Mouse (Mus musculus) hindbrain, embryonic 15.5 days (tissue): ENCODE data around the gene Col18a1. TPM values are rescaled to one million over a fixed set of nuclear protein-coding genes. Genes with fewer than 3 reads are reported as not detected.
"Not testable (repeated sequence)": the region's sequence is repeated elsewhere in the genome, so short reads cannot be mapped to it uniquely, and the experiment has no call there.

Experiments used
- ATAC-seq: fragments of 200-750 bp; cut with Nextera tagmentation; 2 replicates; pipeline ENCODE4 v1.8.0; 2017; ENCODE audit warnings: low read depth, moderate number of reproducible peaks, moderate TSS enrichment; ENCODE audit not compliant: low FRiP score
- H3K27ac ChIP-seq: fragments of 300-500 bp; sonication (generic); replicated peaks from 2 replicates; pipeline ENCODE4 v1.5.1; 2015; ENCODE audit warnings: mild to moderate bottlenecking, inconsistent platforms
- H3K27me3 ChIP-seq: fragments of 300-500 bp; sonication (generic); 2 replicates; pipeline ENCODE4 v1.6.1; 2015; ENCODE audit warnings: control low read depth, inconsistent platforms
- H3K36me3 ChIP-seq: fragments of 300-500 bp; sonication (generic); 2 replicates; pipeline ENCODE4 v1.6.1; 2015; ENCODE audit warnings: control low read depth, inconsistent platforms
- H3K4me1 ChIP-seq: fragments of 300-500 bp; sonication (generic); replicated peaks from 2 replicates; pipeline ENCODE4 v1.6.1; 2015; ENCODE audit warnings: control low read depth, inconsistent platforms
- H3K4me2 ChIP-seq: fragments of 300-500 bp; sonication (generic); 2 replicates; pipeline ENCODE4 v1.6.1; 2015; ENCODE audit warnings: moderate library complexity, mild to moderate bottlenecking, inconsistent platforms
- H3K4me3 ChIP-seq: fragments of 300-500 bp; sonication (generic); 2 replicates; pipeline ENCODE4 v1.5.1; 2015; ENCODE audit warnings: mild to moderate bottlenecking, inconsistent platforms
- H3K9ac ChIP-seq: fragments of 300-500 bp; sonication (generic); 2 replicates; pipeline ENCODE4 v1.6.1; 2015; ENCODE audit warnings: inconsistent platforms
- H3K9me3 ChIP-seq: fragments of 300-500 bp; sonication (generic); 2 replicates; pipeline ENCODE4 v1.6.1; 2016; ENCODE audit warnings: control low read depth, inconsistent platforms
- WGBS: fragments of 180-500 bp; shearing (Covaris S2); methylation state at CpG from one replicate; pipeline ENCODE4 v1.1.7; 2015; 5-methylcytosine and 5-hydroxymethylcytosine counted together
- polyA plus RNA-seq: library from polyadenylated mRNA; unstranded; fragments of >200 nt; fragmentation: Nextera tagmentation; extraction: Ambion mirVana; gene quantifications from 2 replicates; pipeline ENCODE4 v1.2.1, GENCODE M21; 2015

The Col18a1 gene
- polyA plus RNA-seq, 1 experiment from 2014 or later = 40.0 TPM

- Histone ChIP-seq H3K36me3 (no peaks in the 10 kb centered on the region), H3K27ac (no peak overlapping the region), H3K4me3 (no peak overlapping the region), H3K9me3 (no peaks in the 10 kb centered on the region), H3K9ac (no peak overlapping the region), H3K27me3 (no peaks in the 10 kb centered on the region), H3K4me2 (no peak overlapping the region), H3K4me1 (peaks cover 28% of the 10 kb centered on the region)
- ATAC-seq = no peak
- WGBS = 48% methylated on average over 8 of the region's 8 CpGs
Measured at GRCm38 (mm10) chr10:77150016-77150415, 16.3 kb downstream of the Col18a1 start.

- no peak overlapping the region for H3K27ac ChIP-seq
- 89% methylated on average over 10 of the region's 10 CpGs for WGBS
- no peaks in the 10 kb centered on the region for H3K27me3 ChIP-seq
- no peak overlapping the region for H3K9ac ChIP-seq
- no peak overlapping the region for H3K4me3 ChIP-seq
- H3K4me1 ChIP-seq = peaks cover 27% of the 10 kb centered on the region
- H3K9me3 ChIP-seq = no peaks in the 10 kb centered on the region
- no peak overlapping the region for H3K4me2 ChIP-seq
- H3K36me3 ChIP-seq = no peaks in the 10 kb centered on the region
- ATAC-seq = no peak
Measured at GRCm38 (mm10) chr10:77147545-77147944, 18.8 kb downstream of the Col18a1 start.

GRCm38 (mm10) chr10:77146901-77147463 is 19.4 kb downstream of the Col18a1 start:
- no peak for ATAC-seq
- Histone ChIP-seq H3K36me3 (no peaks in the 10 kb centered on the region), H3K9ac (no peak overlapping the region), H3K9me3 (no peaks in the 10 kb centered on the region), H3K4me2 (no peak overlapping the region), H3K27ac (no peak overlapping the region), H3K4me3 (no peak overlapping the region), H3K4me1 (peaks cover 21% of the 10 kb centered on the region), H3K27me3 (no peaks in the 10 kb centered on the region)
- 72% methylated on average over 4 of the region's 4 CpGs for WGBS

GRCm38 (mm10) chr10:77145946-77146345 is 20.4 kb downstream of the Col18a1 start:
- no peak overlapping the region for H3K4me3 ChIP-seq
- 44% methylated on average over 1 of the region's 1 CpGs for WGBS
- H3K4me1 ChIP-seq = peaks cover 11% of the 10 kb centered on the region
- H3K9ac ChIP-seq = no peak overlapping the region
- no peak overlapping the region for H3K4me2 ChIP-seq
- no peaks in the 10 kb centered on the region for H3K9me3 ChIP-seq
- ATAC-seq = no peak
- no peaks in the 10 kb centered on the region for H3K27me3 ChIP-seq
- no peak overlapping the region for H3K27ac ChIP-seq
- H3K36me3 ChIP-seq = no peaks in the 10 kb centered on the region

- Histone ChIP-seq H3K4me3 (no peak overlapping the region), H3K27ac (no peak overlapping the region), H3K36me3 (no peaks in the 10 kb centered on the region), H3K9me3 (no peaks in the 10 kb centered on the region), H3K9ac (no peak overlapping the region), H3K27me3 (no peaks in the 10 kb centered on the region), H3K4me2 (no peak overlapping the region), H3K4me1 (no peaks in the 10 kb centered on the region; the same call in 1 of the 2 replicates)
- ATAC-seq = no peak
- 100% methylated on average over 2 of the region's 2 CpGs for WGBS
Measured at GRCm38 (mm10) chr10:77144372-77144771, 22.0 kb downstream of the Col18a1 start.

GRCm38 (mm10) chr10:77142328-77142727 is 24.0 kb downstream of the Col18a1 start:
- no peaks in the 10 kb centered on the region; the same call in 1 of the 2 replicates for H3K4me1 ChIP-seq
- H3K27ac ChIP-seq = no peak overlapping the region
- no peaks in the 10 kb centered on the region for H3K9me3 ChIP-seq
- no peaks in the 10 kb centered on the region for H3K36me3 ChIP-seq
- H3K4me2 ChIP-seq = no peak overlapping the region
- H3K9ac ChIP-seq = no peak overlapping the region
- 81% methylated on average over 2 of the region's 2 CpGs for WGBS
- no peak for ATAC-seq
- no peaks in the 10 kb centered on the region for H3K27me3 ChIP-seq
- no peak overlapping the region for H3K4me3 ChIP-seq

GRCm38 (mm10) chr10:77138304-77138703 is 28.0 kb downstream of the Col18a1 start:
- Histone ChIP-seq H3K27me3 (no peaks in the 10 kb centered on the region), H3K9ac (no peak overlapping the region), H3K4me1 (0 out of 2 replicates have a peak, but pooled peaks cover 5% of the 10 kb centered on the region), H3K4me3 (no peak overlapping the region), H3K36me3 (no peaks in the 10 kb centered on the region), H3K4me2 (no peak overlapping the region), H3K9me3 (no peaks in the 10 kb centered on the region), H3K27ac (no peak overlapping the region)
- no peak for ATAC-seq

GRCm38 (mm10) chr10:77136205-77136604 is 30.1 kb downstream of the Col18a1 start:
- ATAC-seq = no peak
- no peaks in the 10 kb centered on the region for H3K9me3 ChIP-seq
- 92% methylated on average over 6 of the region's 6 CpGs for WGBS
- H3K36me3 ChIP-seq = no peaks in the 10 kb centered on the region
- H3K4me3 ChIP-seq = no peak overlapping the region
- no peak overlapping the region for H3K9ac ChIP-seq
- peaks cover 18% of the 10 kb centered on the region for H3K4me1 ChIP-seq
- no peak overlapping the region for H3K27ac ChIP-seq
- no peaks in the 10 kb centered on the region for H3K27me3 ChIP-seq
- no peak overlapping the region for H3K4me2 ChIP-seq

GRCm38 (mm10) chr10:77135274-77135829 is 31.0 kb downstream of the Col18a1 start:
- Histone ChIP-seq H3K36me3 (no peaks in the 10 kb centered on the region), H3K4me2 (no peak overlapping the region), H3K4me3 (no peak overlapping the region), H3K4me1 (peaks cover 25% of the 10 kb centered on the region), H3K27ac (no peak overlapping the region), H3K9me3 (no peaks in the 10 kb centered on the region), H3K9ac (no peak overlapping the region), H3K27me3 (no peaks in the 10 kb centered on the region)
- WGBS = 95% methylated on average over 5 of the region's 5 CpGs
- ATAC-seq = no peak

- not testable (repeated sequence) for H3K4me2 ChIP-seq, H3K36me3 ChIP-seq, H3K27ac ChIP-seq, H3K4me3 ChIP-seq, H3K27me3 ChIP-seq, H3K9ac ChIP-seq, ATAC-seq, H3K9me3 ChIP-seq
- H3K4me1 ChIP-seq = peaks cover 31% of the 10 kb centered on the region
- WGBS = 62% methylated on average over 6 of the region's 6 CpGs
Measured at GRCm38 (mm10) chr10:77134807-77135152, 31.6 kb downstream of the Col18a1 start.

- Histone ChIP-seq H3K4me2 (no peak overlapping the region), H3K27ac (no peak overlapping the region), H3K27me3 (no peaks in the 10 kb centered on the region), H3K4me3 (no peak overlapping the region), H3K4me1 (peaks cover 33% of the 10 kb centered on the region), H3K9ac (no peak overlapping the region), H3K9me3 (no peaks in the 10 kb centered on the region), H3K36me3 (no peaks in the 10 kb centered on the region)
- WGBS = 42% methylated on average over 13 of the region's 13 CpGs
- no peak for ATAC-seq
Measured at GRCm38 (mm10) chr10:77133951-77134806, 32.2 kb downstream of the Col18a1 start.

- Histone ChIP-seq H3K9me3 (no peaks in the 10 kb centered on the region), H3K27ac (no peak overlapping the region), H3K4me1 (peaks cover 33% of the 10 kb centered on the region), H3K4me2 (no peak overlapping the region), H3K36me3 (no peaks in the 10 kb centered on the region), H3K27me3 (no peaks in the 10 kb centered on the region), H3K4me3 (no peak overlapping the region), H3K9ac (no peak overlapping the region)
- 36% methylated on average over 11 of the region's 11 CpGs for WGBS
- ATAC-seq = no peak
Measured at GRCm38 (mm10) chr10:77132118-77132517, 34.2 kb downstream of the Col18a1 start.
